Mouse (Mus musculus): ENCODE measurements at regions not wholly inside any gene's neighbourhood (a gene's known extent, or its start where the extent isn't known, plus 50 kb on each side); places are given as distances from the start of the nearest gene placed in this dataset.

DNA sequence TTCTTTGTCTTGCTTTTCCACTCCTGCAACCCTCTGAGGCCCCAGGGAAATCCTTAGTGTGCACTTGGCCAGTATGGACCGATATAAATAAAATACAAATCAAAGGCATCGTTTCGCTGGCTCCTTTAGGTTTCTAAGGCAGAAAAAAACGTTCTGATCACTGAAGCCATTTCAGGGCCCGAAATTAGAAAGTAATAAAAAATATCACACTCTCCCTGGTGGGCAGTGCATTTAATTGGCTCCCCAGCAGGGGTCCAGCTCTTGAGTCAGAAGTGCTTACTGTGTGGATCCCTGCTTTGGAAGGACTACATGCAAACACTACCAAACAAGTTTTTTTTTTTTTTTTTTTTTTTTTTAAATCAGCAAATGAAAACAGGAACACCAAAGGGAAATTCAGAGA lies 153.4 kb upstream of the Habp2 start:
- TF ChIP-seq CTCF (IDR thresholded peaks at IDR 0.05; ENCODE audit: extremely low read depth, insufficient read length, insufficient replicate concordance, low read depth, low read length), result no peak
- TF ChIP-seq POLR2A (IDR thresholded peaks at IDR 0.05; ENCODE audit: low read depth, low read length), result no peak

Measured in small intestine, adult 2 months (tissue).